Mouse (Mus musculus) MEL (cell line): Measurements from ENCODE around the gene Cirbp.

Experiments used
- CTCF ChIP-seq, 3 experiments: IDR thresholded peaks in 2 of 3; conservative IDR thresholded peaks in 1 of 3; 2 replicates each; pipeline ENCODE4 v1.5.1; 2011 to 2012; ENCODE audit warnings: low read length in 3 of 3, low read depth in 2 of 3, mild to moderate bottlenecking in 2 of 3, improper control_type of control experiment in 1 of 3, inconsistent platforms in 1 of 3, mixed read lengths in 1 of 3, moderate library complexity in 1 of 3; ENCODE audit not compliant: control insufficient read depth in 1 of 3, insufficient read depth in 1 of 3, poor library complexity in 1 of 3, severe bottlenecking in 1 of 3
- MAX ChIP-seq: IDR thresholded peaks from 2 replicates; pipeline ENCODE4 v1.6.1; 2011; ENCODE audit warnings: low read length, improper control_type of control experiment

DNA sequence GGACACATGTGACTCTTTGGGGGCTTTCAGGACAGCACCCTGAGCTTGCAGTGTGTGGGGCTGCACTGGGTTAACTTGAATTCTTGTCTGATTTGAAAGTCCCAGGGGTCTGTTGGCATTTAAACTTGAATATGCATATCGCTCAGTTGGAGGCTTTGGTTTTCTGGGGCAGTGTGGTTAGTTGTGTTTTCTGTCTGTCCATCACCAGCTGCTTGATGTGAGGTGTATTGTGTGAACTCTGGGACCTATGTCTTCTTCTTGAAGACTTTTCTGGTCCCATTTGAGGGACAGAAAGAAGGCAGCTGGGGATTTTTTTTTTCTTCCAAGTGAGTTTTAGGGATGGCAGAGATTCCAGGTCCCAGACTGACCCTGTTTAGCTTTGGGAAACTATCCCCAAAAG lies 41.4 kb downstream of the Cirbp start:
- TF ChIP-seq CTCF (IDR thresholded peaks at IDR 0.05 in 2 of 3, conservative IDR thresholded peaks at IDR 0.05 in 1 of 3; ENCODE audit: control insufficient read depth in 1 of 3, insufficient read depth in 1 of 3, low read depth in 2 of 3, low read length in 3 of 3, poor library complexity in 1 of 3, severe bottlenecking in 1 of 3), result no peak
- TF ChIP-seq MAX, result no peak
